Mouse (Mus musculus) inflammation-experienced regulatory T-cells, adult 16 weeks (primary cell): ENCODE measurements around the gene March8. TPM values are rescaled to one million over a fixed set of nuclear protein-coding genes. Genes with fewer than 3 reads are reported as not detected.

Source experiments
- polyA plus RNA-seq: library from polyadenylated mRNA; unstranded; fragments of 100-300 nt; shearing (Covaris generic); gene quantifications from one replicate; pipeline ENCODE4 v1.2.1, GENCODE M21; 2017

Gene March8
- polyA plus RNA-seq: 0.50 TPM

DNA sequence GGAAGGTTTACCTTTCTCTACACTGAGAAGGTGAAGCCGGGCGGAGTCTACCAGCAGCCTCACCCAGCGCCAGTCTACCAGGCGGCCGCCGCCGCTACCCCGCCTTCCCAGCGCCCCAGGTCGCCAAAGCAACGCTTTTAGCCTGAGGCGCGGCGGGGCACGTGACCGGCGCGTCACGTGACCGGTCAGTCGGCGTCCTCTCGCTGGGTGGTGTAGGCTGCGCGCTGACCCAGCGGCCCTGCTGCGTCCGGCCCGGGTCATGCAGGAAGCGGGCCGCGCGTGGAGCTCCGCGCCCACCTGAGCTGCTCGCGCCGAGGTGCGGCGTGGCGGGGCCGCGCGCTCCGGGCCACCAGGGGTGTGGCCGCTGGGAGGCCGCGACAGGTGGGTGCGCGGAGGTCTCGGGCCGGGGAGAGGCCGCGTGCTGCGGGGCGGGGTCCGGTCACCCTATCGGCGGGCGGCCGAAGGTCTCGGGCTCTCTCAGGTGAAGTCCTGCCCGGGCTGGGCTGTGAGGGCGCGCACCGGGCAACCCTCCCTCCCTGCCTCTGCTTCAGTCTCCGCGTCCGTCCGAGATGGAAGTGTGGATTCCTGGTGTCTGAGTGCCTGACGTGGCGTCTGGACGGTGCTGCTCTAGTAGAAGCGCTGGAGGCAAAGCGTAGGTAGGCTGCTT is at the start of gene March8:
March8 (plus strand) TSS at position 190 of the 667 bp plus-strand sequence.

Other genes starting within 250 kb of the March8 start
- gene Tmcc1, start 144.5 kb upstream of the March8 start, polyA plus RNA-seq: 10.0 TPM
- 102 TPM for gene Washc2, start 130.0 kb upstream of the March8 start, polyA plus RNA-seq
- 1.7 TPM for gene Zfand4, start 73.8 kb upstream of the March8 start, polyA plus RNA-seq
- gene Alox5, start 123.2 kb downstream of the March8 start, polyA plus RNA-seq: not detected
- gene Olfr211, start 151.1 kb downstream of the March8 start, polyA plus RNA-seq: not detected
- gene Olfr212, start 168.5 kb downstream of the March8 start, polyA plus RNA-seq: 0.11 TPM
- gene Olfr213, start 200.4 kb downstream of the March8 start, polyA plus RNA-seq: not detected
- gene Gm5580, start 213.1 kb downstream of the March8 start, polyA plus RNA-seq: not detected
- gene Olfr214, start 216.2 kb downstream of the March8 start, polyA plus RNA-seq: not detected
- gene Olfr215, start 246.2 kb downstream of the March8 start, polyA plus RNA-seq: not detected